Mouse (Mus musculus): ENCODE data around the gene Gm12166. TPM values are rescaled to one million over a fixed set of nuclear protein-coding genes. Genes with fewer than 3 reads are reported as not detected.
A peak's percentile ranks its signal among the peaks of the same experiment; 100 is the strongest.

Gene Gm12166
- polyA plus RNA-seq, 1 experiment from 2014 or later, result 4.1 TPM

GRCm38 (mm10) chr11:46084568-46084967 is 32.4 kb upstream of the Gm12166 start:
- ATAC-seq (ENCODE audit: insufficient number of reproducible peaks, insufficient read depth, low FRiP score, low TSS enrichment), result no peak
- Histone ChIP-seq H3K36me3 (no peaks in the 10 kb centered on the region), H3K4me3 (no peak overlapping the region), H3K4me2 (replicated peaks) (no peak overlapping the region), H3K9me3 (no peaks in the 10 kb centered on the region), H3K4me1 (0 out of 2 replicates have a peak, but pooled peaks cover 6% of the 10 kb centered on the region), H3K27me3 (no peaks in the 10 kb centered on the region), H3K27ac (no peak overlapping the region), H3K9ac (no peak overlapping the region)
- 69% methylated on average over 3 of the region's 3 CpGs for WGBS

GRCm38 (mm10) chr11:46083835-46084444 is 31.8 kb upstream of the Gm12166 start:
- no peak for ATAC-seq (ENCODE audit: insufficient number of reproducible peaks, insufficient read depth, low FRiP score, low TSS enrichment)
- Histone ChIP-seq H3K27me3 (no peaks in the 10 kb centered on the region), H3K36me3 (no peaks in the 10 kb centered on the region), H3K9ac (no peak overlapping the region), H3K4me2 (replicated peaks) (no peak overlapping the region), H3K4me1 (0 out of 2 replicates have a peak, but pooled peaks cover 1% of the 10 kb centered on the region), H3K27ac (no peak overlapping the region), H3K9me3 (no peaks in the 10 kb centered on the region), H3K4me3 (no peak overlapping the region)
- 92% methylated on average over 11 of the region's 11 CpGs for WGBS

- Histone ChIP-seq H3K36me3 (no peaks in the 10 kb centered on the region), H3K27ac (no peak overlapping the region), H3K27me3 (no peaks in the 10 kb centered on the region), H3K9me3 (no peaks in the 10 kb centered on the region), H3K9ac (no peak overlapping the region), H3K4me2 (replicated peaks) (no peak overlapping the region), H3K4me1 (no peaks in the 10 kb centered on the region), H3K4me3 (no peak overlapping the region)
- 70% methylated on average over 3 of the region's 3 CpGs for WGBS
- ATAC-seq (ENCODE audit: insufficient number of reproducible peaks, insufficient read depth, low FRiP score, low TSS enrichment), result no peak
These were observed 31.3 kb upstream of the Gm12166 start for GRCm38 (mm10) chr11:46083405-46083804.

GRCm38 (mm10) chr11:46081075-46081474 is 29.0 kb upstream of the Gm12166 start:
- ATAC-seq (ENCODE audit: insufficient number of reproducible peaks, insufficient read depth, low FRiP score, low TSS enrichment), result no peak
- no peak overlapping the region for H3K4me2 ChIP-seq (replicated peaks)
- peaks cover 13% of the 10 kb centered on the region for H3K36me3 ChIP-seq
- no peak overlapping the region for H3K4me3 ChIP-seq
- no peak overlapping the region for H3K9ac ChIP-seq
- WGBS, result 89% methylated on average over 2 of the region's 2 CpGs
- H3K4me1 ChIP-seq, result no peaks in the 10 kb centered on the region
- H3K9me3 ChIP-seq, result 0 out of 2 replicates have a peak, but pooled peaks cover 6% of the 10 kb centered on the region
- no peaks in the 10 kb centered on the region for H3K27me3 ChIP-seq
- H3K27ac ChIP-seq, result no peak overlapping the region

- Histone ChIP-seq H3K27ac (no peak overlapping the region), H3K36me3 (peaks cover 14% of the 10 kb centered on the region), H3K9ac (no peak overlapping the region), H3K4me1 (peaks cover 10% of the 10 kb centered on the region), H3K4me2 (replicated peaks) (no peak overlapping the region), H3K4me3 (no peak overlapping the region), H3K9me3 (0 out of 2 replicates have a peak, but pooled peaks cover 6% of the 10 kb centered on the region), H3K27me3 (no peaks in the 10 kb centered on the region)
- no peak for ATAC-seq (ENCODE audit: insufficient number of reproducible peaks, insufficient read depth, low FRiP score, low TSS enrichment)
- 89% methylated on average over 7 of the region's 7 CpGs for WGBS
These were observed 25.7 kb upstream of the Gm12166 start for GRCm38 (mm10) chr11:46077732-46078375.

GRCm38 (mm10) chr11:46077304-46077703 is 25.2 kb upstream of the Gm12166 start:
- ATAC-seq (ENCODE audit: insufficient number of reproducible peaks, insufficient read depth, low FRiP score, low TSS enrichment), result no peak
- no peak overlapping the region for H3K27ac ChIP-seq
- H3K27me3 ChIP-seq, result no peaks in the 10 kb centered on the region
- WGBS, result 94% methylated on average over 5 of the region's 5 CpGs
- H3K36me3 ChIP-seq, result peaks cover 14% of the 10 kb centered on the region
- H3K9ac ChIP-seq, result no peak overlapping the region
- H3K4me1 ChIP-seq, result peaks cover 15% of the 10 kb centered on the region
- H3K4me3 ChIP-seq, result no peak overlapping the region
- no peak overlapping the region for H3K4me2 ChIP-seq (replicated peaks)
- H3K9me3 ChIP-seq, result 0 out of 2 replicates have a peak, but pooled peaks cover 6% of the 10 kb centered on the region

GRCm38 (mm10) chr11:46076442-46077158 is 24.5 kb upstream of the Gm12166 start:
- WGBS, result 91% methylated on average over 11 of the region's 11 CpGs
- H3K4me2 ChIP-seq (replicated peaks), result no peak overlapping the region
- ATAC-seq (ENCODE audit: insufficient number of reproducible peaks, insufficient read depth, low FRiP score, low TSS enrichment), result no peak
- no peak overlapping the region for H3K27ac ChIP-seq
- 0 out of 2 replicates have a peak, but pooled peaks cover 6% of the 10 kb centered on the region for H3K9me3 ChIP-seq
- H3K4me3 ChIP-seq, result no peak overlapping the region
- H3K27me3 ChIP-seq, result no peaks in the 10 kb centered on the region
- H3K4me1 ChIP-seq, result peaks cover 17% of the 10 kb centered on the region
- peaks cover 14% of the 10 kb centered on the region for H3K36me3 ChIP-seq
- no peak overlapping the region for H3K9ac ChIP-seq

- WGBS, result 90% methylated on average over 3 of the region's 3 CpGs
- no peak overlapping the region for H3K27ac ChIP-seq
- no peak overlapping the region for H3K4me2 ChIP-seq (replicated peaks)
- H3K4me3 ChIP-seq, result no peak overlapping the region
- peaks cover 14% of the 10 kb centered on the region for H3K36me3 ChIP-seq
- ATAC-seq (ENCODE audit: insufficient number of reproducible peaks, insufficient read depth, low FRiP score, low TSS enrichment), result no peak
- H3K27me3 ChIP-seq, result no peaks in the 10 kb centered on the region
- 0 out of 2 replicates have a peak, but pooled peaks cover 6% of the 10 kb centered on the region for H3K9me3 ChIP-seq
- H3K4me1 ChIP-seq, result peaks cover 26% of the 10 kb centered on the region
- no peak overlapping the region for H3K9ac ChIP-seq
These were observed 23.4 kb upstream of the Gm12166 start for GRCm38 (mm10) chr11:46075507-46075906.

- peaks cover 14% of the 10 kb centered on the region for H3K36me3 ChIP-seq
- peaks cover 40% of the 10 kb centered on the region for H3K4me1 ChIP-seq
- 85% methylated on average over 17 of the region's 17 CpGs for WGBS
- H3K9me3 ChIP-seq, result 0 out of 2 replicates have a peak, but pooled peaks cover 6% of the 10 kb centered on the region
- no peak overlapping the region for H3K4me3 ChIP-seq
- no peak overlapping the region for H3K4me2 ChIP-seq (replicated peaks)
- H3K27me3 ChIP-seq, result no peaks in the 10 kb centered on the region
- no peak for ATAC-seq (ENCODE audit: insufficient number of reproducible peaks, insufficient read depth, low FRiP score, low TSS enrichment)
- H3K9ac ChIP-seq, result no peak overlapping the region
- H3K27ac ChIP-seq, result peak overlapping the region; percentile 78; the same call in 1 of the 2 replicates
These were observed 21.9 kb upstream of the Gm12166 start for GRCm38 (mm10) chr11:46073850-46074688.

GRCm38 (mm10) chr11:46073061-46073849 is 21.1 kb upstream of the Gm12166 start:
- peak overlapping the region; percentile 78 for H3K27ac ChIP-seq
- ATAC-seq (ENCODE audit: insufficient number of reproducible peaks, insufficient read depth, low FRiP score, low TSS enrichment), result no peak

More at GRCm38 (mm10) chr11:46073061-46073849, 21.1 kb upstream of the Gm12166 start:
- H3K4me3 ChIP-seq, result no peak overlapping the region
- WGBS, result 50% methylated on average over 15 of the region's 15 CpGs
- H3K9ac ChIP-seq, result no peak overlapping the region
- H3K4me2 ChIP-seq (replicated peaks), result no peak overlapping the region
- peaks cover 14% of the 10 kb centered on the region for H3K36me3 ChIP-seq
- H3K27me3 ChIP-seq, result no peaks in the 10 kb centered on the region
- 0 out of 2 replicates have a peak, but pooled peaks cover 6% of the 10 kb centered on the region for H3K9me3 ChIP-seq
- peaks cover 46% of the 10 kb centered on the region for H3K4me1 ChIP-seq
